Mouse (Mus musculus): ENCODE measurements around the gene Itm2c. TPM values are rescaled to one million over a fixed set of nuclear protein-coding genes. Genes with fewer than 3 reads are reported as not detected.

The Itm2c gene
- total and polyA plus RNA-seq, 3 experiments, result 76.6 to 107 (median 96.2) TPM

- dilution Hi-C loops (cut with MboI; ENCODE audit: extremely low pct_ligation_motif_present, extremely low pct_unique_long_range_greater_than_20kb, low sequenced_read_pairs), result no loop called here
- no peak overlapping the region for H3K4me3 ChIP-seq (replicated peaks in 1 of 3; ENCODE audit: low read depth in 2 of 3, low read length in 2 of 3, poor library complexity in 1 of 3)
- peak overlapping the region; percentile 31; the same call in 1 of the 2 replicates for H3K27ac ChIP-seq (ENCODE audit: insufficient read depth, low read depth)
- H3K36me3 ChIP-seq (replicated peaks in 1 of 2; ENCODE audit: control insufficient read depth in 1 of 2, insufficient read depth in 1 of 2, low read length in 1 of 2), result peaks cover 29 to 57% of the 10 kb centered on the region in 2 experiments
- peak overlapping the region; percentile 2; the same call in 1 of the 2 replicates for H3K9ac ChIP-seq (ENCODE audit: insufficient read depth, low read depth)
- H3K27me3 ChIP-seq (replicated peaks), result no peaks in the 10 kb centered on the region
- peak overlapping the region; percentile 24 for H3K4me2 ChIP-seq (ENCODE audit: insufficient read depth, low read depth, poor library complexity, severe bottlenecking)
- TF ChIP-seq IRF4 (IDR thresholded peaks at IDR 0.05; ENCODE audit: low read depth, low read length), result peak; percentile 65
- TF ChIP-seq MAZ (IDR thresholded peaks at IDR 0.05; ENCODE audit: low read depth, low read length), result peak; percentile 32; the same call in 1 of the 2 replicates
- TF ChIP-seq MEF2A (IDR thresholded peaks at IDR 0.05; ENCODE audit: borderline replicate concordance, low read depth, low read length), result peak; percentile 42; the same call in 1 of the 2 replicates
- peak; percentile 46 for TF ChIP-seq BHLHE40 (IDR thresholded peaks at IDR 0.05; ENCODE audit: low read depth, low read length)
- no peak for TF ChIP-seq TBP (conservative IDR thresholded peaks at IDR 0.05; ENCODE audit: low read depth, low read length)
- TF ChIP-seq EP300 (IDR thresholded peaks at IDR 0.05; ENCODE audit: low read length), result peak; percentile 51
- TF ChIP-seq JUND (conservative IDR thresholded peaks at IDR 0.05; ENCODE audit: low read depth, low read length), result no peak
- 0 out of 2 replicates have a peak, but pooled peaks have one; percentile 10 for TF ChIP-seq CHD2 (IDR thresholded peaks at IDR 0.05; ENCODE audit: low read length)
- no peaks in the 10 kb centered on the region for H3K9me3 ChIP-seq (replicated peaks; ENCODE audit: low read length)
- H3K79me2 ChIP-seq (replicated peaks; ENCODE audit: control insufficient read depth, extremely low read depth, insufficient read depth, poor library complexity, severe bottlenecking), result peaks cover 52% of the 10 kb centered on the region
- in situ Hi-C loops (cut with MboI; ENCODE audit: low pct_ligation_motif_present, low pct_unique_long_range_greater_than_20kb, low sequenced_read_pairs), result no loop called here
- peaks cover 36 to 73% of the 10 kb centered on the region in 2 experiments for H3K4me1 ChIP-seq (ENCODE audit: control insufficient read depth in 1 of 2, insufficient read depth in 2 of 2)
- peak; percentile 36 for DNase-seq (ENCODE audit: extremely low read depth)
Observed at GRCm38 (mm10) chr1:85900521-85901333, 6.6 kb downstream of the Itm2c start.

- H3K4me1 ChIP-seq (ENCODE audit: control insufficient read depth in 1 of 2, insufficient read depth in 2 of 2), result peaks cover 36 to 73% of the 10 kb centered on the region in 2 experiments
- H3K9ac ChIP-seq (ENCODE audit: insufficient read depth, low read depth), result no peak overlapping the region
- no peak overlapping the region for H3K27ac ChIP-seq (ENCODE audit: insufficient read depth, low read depth)
- no peaks in the 10 kb centered on the region for H3K27me3 ChIP-seq (replicated peaks)
- H3K4me2 ChIP-seq (ENCODE audit: insufficient read depth, low read depth, poor library complexity, severe bottlenecking), result no peak overlapping the region
- H3K9me3 ChIP-seq (replicated peaks; ENCODE audit: low read length), result no peaks in the 10 kb centered on the region
- peaks cover 38 to 65% of the 10 kb centered on the region in 2 experiments for H3K36me3 ChIP-seq (replicated peaks in 1 of 2; ENCODE audit: control insufficient read depth in 1 of 2, insufficient read depth in 1 of 2, low read length in 1 of 2)
- TF ChIP-seq TCF12 (IDR thresholded peaks at IDR 0.05; ENCODE audit: low read depth, low read length) (no peak), UBTF (IDR thresholded peaks at IDR 0.05; ENCODE audit: low read depth, low read length) (no peak), USF1 (IDR thresholded peaks at IDR 0.05; ENCODE audit: low read depth, low read length) (no peak), POLR2AphosphoS2 (IDR thresholded peaks at IDR 0.05; ENCODE audit: low read depth, low read length) (no peak), CHD1 (IDR thresholded peaks at IDR 0.05; ENCODE audit: low read depth, low read length) (no peak), RAD21 (IDR thresholded peaks at IDR 0.05; ENCODE audit: low read depth, low read length) (no peak), USF2 (conservative IDR thresholded peaks at IDR 0.05; ENCODE audit: low read depth, low read length) (no peak), TBP (conservative IDR thresholded peaks at IDR 0.05; ENCODE audit: low read depth, low read length) (no peak), ELF1 (IDR thresholded peaks at IDR 0.05; ENCODE audit: low read depth, low read length) (no peak), MYC (IDR thresholded peaks at IDR 0.05; ENCODE audit: low read depth, low read length) (no peak), CTCF (conservative IDR thresholded peaks at IDR 0.05 in 1 of 2, IDR thresholded peaks at IDR 0.05 in 1 of 2; ENCODE audit: low read depth in 2 of 2, low read length in 2 of 2) (no peak), NRF1 (IDR thresholded peaks at IDR 0.05; ENCODE audit: low read depth, low read length) (no peak), ZMIZ1 (IDR thresholded peaks at IDR 0.05; ENCODE audit: low read depth, low read length) (no peak), EP300 (IDR thresholded peaks at IDR 0.05; ENCODE audit: low read length) (no peak), MXI1 (IDR thresholded peaks at IDR 0.05; ENCODE audit: low read depth, low read length) (no peak)
- peaks cover 48% of the 10 kb centered on the region for H3K79me2 ChIP-seq (replicated peaks; ENCODE audit: control insufficient read depth, extremely low read depth, insufficient read depth, poor library complexity, severe bottlenecking)
- dilution Hi-C loops (cut with MboI; ENCODE audit: extremely low pct_ligation_motif_present, extremely low pct_unique_long_range_greater_than_20kb, low sequenced_read_pairs) (no loop called here), in situ Hi-C loops (cut with MboI; ENCODE audit: low pct_ligation_motif_present, low pct_unique_long_range_greater_than_20kb, low sequenced_read_pairs) (no loop called here)
- no peak for DNase-seq (ENCODE audit: extremely low read depth)
- no peak overlapping the region for H3K4me3 ChIP-seq (replicated peaks in 1 of 3; ENCODE audit: low read depth in 2 of 3, low read length in 2 of 3, poor library complexity in 1 of 3)
Observed at GRCm38 (mm10) chr1:85901516-85902107, 7.5 kb downstream of the Itm2c start.

All from CH12.LX (cell line).